Mouse (Mus musculus) monocyte, adult 2 months (primary cell): ENCODE data around the gene Ubash3a.
A peak's percentile ranks its signal among the peaks of the same experiment; 100 is the strongest.

ENCODE experiments used
- DNase-seq, 2 experiments: peaks; one replicate each; pipeline ENCODE4 v3.0.0; 2022; ENCODE audit warnings: low spot score in 2 of 2, low read depth in 1 of 2

The Ubash3a gene

DNA sequence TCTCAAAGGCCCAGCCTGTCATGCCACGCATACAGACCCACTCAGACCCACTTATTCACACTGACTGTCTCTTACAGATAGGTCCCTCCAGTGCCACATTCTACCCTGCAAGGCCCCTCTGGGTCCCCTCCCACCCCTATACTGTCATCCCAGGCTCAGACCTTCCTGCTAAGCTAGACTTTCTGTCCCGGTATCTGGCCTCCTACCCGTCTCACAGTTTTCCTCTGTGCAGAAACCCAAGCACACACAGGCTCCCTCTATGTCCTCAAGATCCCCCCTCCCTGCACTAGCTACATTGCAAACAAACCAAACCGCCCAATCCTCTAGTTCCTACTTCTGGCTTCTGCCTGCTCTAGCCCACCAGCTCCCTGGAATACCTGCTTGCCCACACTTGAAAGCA, 70.3 kb downstream of the Ubash3a start:
- DNase-seq = no peak

- no peak for DNase-seq
Measured at GRCm38 (mm10) chr17:31279541-31279940, 71.9 kb downstream of the Ubash3a start.

DNA sequence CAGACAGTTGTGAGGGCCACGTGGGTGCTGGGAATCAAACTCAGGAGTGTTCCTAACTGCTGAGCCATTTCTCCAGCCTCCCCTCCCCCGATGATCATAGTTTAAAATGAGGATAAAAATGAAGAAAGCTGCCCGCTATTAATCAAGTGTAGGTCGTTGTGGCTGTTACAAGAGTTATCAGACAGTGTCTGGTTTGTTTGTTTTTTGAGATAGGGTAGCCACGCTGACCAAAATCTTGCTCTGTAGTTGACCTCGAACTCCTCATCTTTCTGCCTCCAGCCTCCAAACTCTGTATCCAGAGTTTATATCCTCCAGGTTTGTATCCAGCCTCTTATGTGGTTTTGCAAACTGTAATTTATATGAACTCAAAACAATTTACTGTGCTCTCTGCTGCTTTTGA, 72.6 kb downstream of the Ubash3a start:
- DNase-seq = no peak

- DNase-seq = no peak
Measured at GRCm38 (mm10) chr17:31281830-31282686, 74.4 kb downstream of the Ubash3a start.

DNA sequence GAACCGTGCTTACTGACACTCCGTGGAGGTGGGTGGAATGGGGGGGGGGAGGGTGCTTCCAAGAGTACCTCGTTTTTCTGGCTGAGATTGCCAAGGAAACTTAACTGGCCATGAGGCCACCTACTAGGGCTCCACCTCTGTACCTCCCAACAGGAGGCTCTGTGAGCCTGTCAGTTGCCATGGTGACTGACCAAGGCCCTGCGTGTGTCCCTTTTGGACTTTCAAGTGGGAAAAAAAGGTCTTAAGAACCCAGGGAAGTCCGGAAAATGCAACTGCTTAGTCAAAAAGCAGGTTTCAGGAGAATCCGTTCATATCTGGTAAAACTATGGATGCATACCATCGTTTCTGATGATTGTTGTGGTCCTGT, 75.0 kb downstream of the Ubash3a start:
- no peak for DNase-seq

- peak in 1 of 2 experiments; percentile 56 for DNase-seq
Measured at GRCm38 (mm10) chr17:31285867-31286266, 78.2 kb downstream of the Ubash3a start.

GRCm38 (mm10) chr17:31286492-31286891, 78.8 kb downstream of the Ubash3a start, which contains the start of gene Slc37a1:
Slc37a1 (plus strand) TSS chr17:31286792.
- DNase-seq = no peak

DNA sequence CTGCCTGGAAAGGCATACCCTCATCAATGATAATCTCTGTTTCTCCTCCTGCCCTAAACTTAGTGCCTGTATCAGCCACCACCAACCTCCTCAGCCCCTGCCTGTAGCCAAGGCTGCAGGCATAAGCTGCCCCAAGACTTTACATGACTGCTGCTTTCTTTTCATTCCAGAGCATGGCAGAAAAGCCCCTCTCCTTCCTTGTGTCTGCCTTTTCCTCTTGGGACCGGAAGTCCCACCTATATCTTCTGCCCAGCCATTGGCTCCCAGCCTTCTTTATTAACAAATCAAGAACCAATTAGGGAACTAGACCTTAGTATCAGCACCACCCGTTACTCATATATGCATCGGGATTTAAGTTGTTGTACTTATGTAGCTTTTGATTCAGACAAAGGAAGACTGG, 79.5 kb downstream of the Ubash3a start:
- DNase-seq = no peak

- DNase-seq = no peak
Measured at GRCm38 (mm10) chr17:31288999-31289726, 81.5 kb downstream of the Ubash3a start.

DNA sequence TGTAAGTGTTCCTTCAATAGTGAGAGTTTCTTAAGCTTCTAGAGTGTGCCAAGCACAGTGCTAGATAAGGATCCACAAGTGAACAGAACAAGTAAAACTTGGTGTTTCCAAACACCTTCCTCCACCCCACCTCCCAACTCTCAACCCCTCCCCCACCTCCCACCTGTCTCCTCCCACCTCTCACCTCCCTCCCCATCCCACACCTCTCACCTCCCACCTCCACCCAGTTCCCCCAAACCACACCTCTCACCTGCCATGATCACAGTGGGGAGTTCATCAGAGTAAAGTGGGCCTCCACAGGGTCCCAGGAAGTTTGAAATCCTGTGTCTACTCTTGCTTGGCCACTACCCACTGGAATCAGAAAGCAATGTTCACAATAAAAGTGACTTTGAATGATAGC, 82.6 kb downstream of the Ubash3a start:
- no peak for DNase-seq

GRCm38 (mm10) chr17:31290859-31291258, 83.2 kb downstream of the Ubash3a start:
- peak; percentile 73 to 75 for DNase-seq

DNA sequence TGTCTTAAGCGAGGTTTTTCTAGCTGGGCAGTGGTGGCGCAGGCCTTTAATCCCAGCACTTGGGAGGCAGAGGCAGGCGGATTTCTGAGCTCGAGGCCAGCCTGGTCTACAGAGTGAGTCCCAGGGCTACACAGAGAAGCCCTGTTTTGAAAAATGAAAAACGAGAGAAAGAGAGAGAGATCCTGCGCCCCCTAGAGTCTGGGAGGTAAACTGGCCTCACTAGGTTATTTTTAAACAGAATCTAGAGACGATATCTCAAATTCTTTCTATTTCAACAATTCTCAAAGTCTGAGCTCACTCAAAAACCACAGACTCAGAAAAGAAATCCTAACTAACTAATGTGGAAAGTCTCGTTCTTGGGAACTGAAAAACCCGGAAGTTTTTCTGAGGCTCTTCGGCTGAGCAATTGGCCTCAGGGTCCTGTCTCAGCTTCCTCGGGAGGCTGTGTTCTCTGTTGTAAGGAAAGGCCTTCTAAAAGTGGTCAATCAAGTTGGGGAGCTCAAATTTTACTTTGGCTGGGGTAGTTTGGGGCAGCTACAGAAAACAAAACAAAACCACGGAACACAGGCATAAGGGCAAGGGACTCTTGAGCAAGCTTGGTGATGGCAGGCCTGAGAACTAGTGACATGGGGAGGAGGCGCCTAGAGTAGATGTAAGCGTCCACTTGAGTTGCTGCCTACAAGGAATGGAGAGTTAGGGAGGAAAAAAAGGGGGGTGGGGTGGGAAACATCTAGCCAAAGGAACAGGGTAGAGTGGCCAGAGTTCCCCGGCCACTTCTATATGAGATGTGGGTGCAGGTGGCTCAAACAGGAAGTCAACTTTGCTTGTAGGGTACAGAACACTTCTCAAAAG, 86.9 kb downstream of the Ubash3a start:
- peak in 1 of 2 experiments; percentile 48 for DNase-seq

DNA sequence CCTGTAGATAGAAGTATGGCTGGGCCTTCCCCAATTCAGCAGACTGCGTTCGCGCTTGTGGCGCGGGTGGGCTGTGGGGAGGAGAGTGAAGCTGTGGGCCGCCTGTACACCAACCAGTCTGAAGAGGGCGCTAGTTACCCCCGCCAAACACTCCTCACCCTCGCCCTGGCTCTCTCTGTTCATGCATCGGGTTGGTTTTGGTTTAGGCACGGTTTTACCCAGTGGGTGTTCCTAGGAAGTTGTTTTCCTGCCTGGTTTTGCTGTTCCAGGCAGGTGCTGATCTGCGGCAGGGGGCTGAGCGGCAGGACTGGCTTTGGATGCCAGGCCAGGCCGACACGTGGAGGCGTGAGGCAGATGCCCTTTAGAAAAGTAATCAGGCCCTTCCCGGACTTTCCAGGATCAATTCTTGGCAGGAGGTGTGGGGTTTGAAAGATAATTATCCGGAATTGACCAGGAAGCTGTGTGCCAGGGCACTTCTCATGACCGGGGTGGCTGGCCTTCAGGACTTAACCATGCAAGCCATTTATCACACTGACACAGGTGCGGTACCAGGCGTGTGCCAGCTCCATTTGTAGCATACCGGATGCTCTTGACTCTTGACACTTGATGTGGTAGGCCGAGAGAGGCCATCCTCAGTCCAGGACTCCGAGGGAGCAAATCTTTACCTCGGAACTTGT, 87.7 kb downstream of the Ubash3a start:
- peak in 1 of 2 experiments; percentile 70 for DNase-seq

- peak in 1 of 2 experiments; percentile 61 for DNase-seq
Measured at GRCm38 (mm10) chr17:31295892-31296781, 88.5 kb downstream of the Ubash3a start.
